Mouse (Mus musculus) embryonic fibroblast, embryonic 13.5 days (primary cell): Measurements from ENCODE around the gene Cherp.

Experiments used
- CTCF ChIP-seq: IDR thresholded peaks from 2 replicates; pipeline ENCODE4 v1.5.1; 2011; ENCODE audit warnings: mild to moderate bottlenecking, control low read depth, low read length, moderate library complexity, borderline replicate concordance; ENCODE audit not compliant: insufficient read depth
- POLR2A ChIP-seq: IDR thresholded peaks from 2 replicates; pipeline ENCODE4 v1.6.1; 2011; ENCODE audit warnings: low read depth, mild to moderate bottlenecking, control low read depth, low read length, moderate library complexity

GRCm38 (mm10) chr8:72521888-72522287 is 46.9 kb upstream of the Cherp start:
- no peak for TF ChIP-seq POLR2A
- TF ChIP-seq CTCF: no peak
